Mouse (Mus musculus): ENCODE measurements around the gene Prpf31. TPM values are rescaled to one million over a fixed set of nuclear protein-coding genes. Genes with fewer than 3 reads are reported as not detected.

The Prpf31 gene
- polyA plus RNA-seq, 1 experiment from 2014 or later: 36.9 TPM

DNA sequence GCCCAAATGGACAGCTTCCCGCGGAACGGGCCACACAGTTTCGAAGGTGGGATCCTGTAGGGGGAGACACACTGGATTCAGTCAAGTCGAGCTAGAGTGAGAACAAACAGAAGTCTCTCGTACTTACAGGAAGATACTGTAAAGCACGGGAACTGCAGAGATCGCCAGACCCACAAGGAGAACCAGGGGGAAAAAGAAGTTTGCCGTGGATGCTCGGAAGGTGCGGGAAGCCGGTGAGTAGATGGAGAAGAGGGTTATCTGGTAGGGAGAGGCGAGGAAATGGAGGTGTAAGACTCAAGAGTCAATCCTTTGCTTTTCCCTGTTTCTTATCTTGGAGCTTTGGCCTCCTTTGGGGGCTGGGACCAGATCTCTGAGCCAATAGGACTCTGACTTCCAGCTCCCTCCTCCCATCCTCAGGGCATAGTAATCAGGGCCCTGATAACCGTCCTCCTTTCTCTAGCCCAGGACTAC lies 37.2 kb downstream of the Prpf31 start:
- peaks cover 36% of the 10 kb centered on the region for H3K4me1 ChIP-seq (ENCODE audit: control insufficient read depth, low read depth, low read length)
- H3K9me3 ChIP-seq (replicated peaks; ENCODE audit: control insufficient read depth, low read length): no peaks in the 10 kb centered on the region
- peak overlapping the region; percentile 52 for H3K9ac ChIP-seq (ENCODE audit: low read depth, low read length)
- peaks cover 9% of the 10 kb centered on the region for H3K36me3 ChIP-seq (ENCODE audit: control insufficient read depth, insufficient read depth)
- ATAC-seq (ENCODE audit: low read depth): peak; percentile 28
- peak overlapping the region; percentile 88 for H3K4me2 ChIP-seq (ENCODE audit: low read depth, low read length)
- peak overlapping the region; percentile 51 for H3K27ac ChIP-seq (ENCODE audit: low read length)
- H3K4me3 ChIP-seq (ENCODE audit: low read depth, low read length): peak overlapping the region; percentile 85
- 27% methylated on average over 14 of the region's 14 CpGs for WGBS (ENCODE audit: insufficient replicate concordance)
- no peaks in the 10 kb centered on the region for H3K27me3 ChIP-seq (ENCODE audit: control insufficient read depth, insufficient read depth, low read depth, low read length)

DNA sequence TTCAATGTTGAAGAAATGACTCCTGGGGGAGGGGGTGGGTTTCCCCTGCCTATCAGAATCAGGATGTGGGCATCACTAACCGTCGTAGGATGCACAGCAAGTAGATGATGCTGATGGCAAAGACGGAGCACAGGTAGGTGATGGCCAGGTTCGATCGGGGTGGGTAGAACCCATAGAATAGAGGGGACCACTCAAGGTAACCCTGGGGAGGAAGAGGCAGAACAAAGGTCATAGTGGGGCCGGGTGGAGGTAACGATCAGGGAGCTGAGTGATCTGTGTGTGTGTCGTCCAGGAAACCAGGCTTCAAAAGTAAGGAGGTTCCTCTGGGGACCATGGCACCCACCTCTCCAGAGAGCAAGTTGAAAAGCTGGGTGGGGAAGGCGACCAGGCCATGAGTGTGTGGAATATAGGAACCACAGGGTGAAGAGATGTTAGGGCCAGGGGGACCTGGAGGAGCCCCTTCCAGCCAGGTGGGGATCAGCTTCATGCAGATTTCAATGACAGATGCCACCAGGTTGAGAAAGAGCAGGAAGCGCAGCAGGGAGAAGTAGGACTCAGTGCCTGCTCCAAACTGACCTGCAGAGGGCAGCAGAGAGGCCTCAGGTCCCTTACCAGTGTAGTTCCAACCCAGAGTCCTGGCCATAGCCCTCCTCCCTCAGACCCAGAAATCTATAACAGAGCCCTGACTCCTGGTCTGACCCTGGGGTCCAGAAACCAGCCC lies 44.9 kb downstream of the Prpf31 start:
- Histone ChIP-seq H3K27me3 (ENCODE audit: control insufficient read depth, insufficient read depth, low read depth, low read length) (no peaks in the 10 kb centered on the region), H3K9ac (ENCODE audit: low read depth, low read length) (no peak overlapping the region), H3K36me3 (ENCODE audit: control insufficient read depth, insufficient read depth) (no peaks in the 10 kb centered on the region), H3K4me1 (ENCODE audit: control insufficient read depth, low read depth, low read length) (no peaks in the 10 kb centered on the region), H3K27ac (ENCODE audit: low read length) (no peak overlapping the region), H3K4me3 (ENCODE audit: low read depth, low read length) (no peak overlapping the region), H3K9me3 (replicated peaks; ENCODE audit: control insufficient read depth, low read length) (no peaks in the 10 kb centered on the region), H3K4me2 (ENCODE audit: low read depth, low read length) (no peak overlapping the region)
- peak; percentile 81 for ATAC-seq (ENCODE audit: low read depth)
- 44% methylated on average over 10 of the region's 10 CpGs for WGBS (ENCODE audit: insufficient replicate concordance)

DNA sequence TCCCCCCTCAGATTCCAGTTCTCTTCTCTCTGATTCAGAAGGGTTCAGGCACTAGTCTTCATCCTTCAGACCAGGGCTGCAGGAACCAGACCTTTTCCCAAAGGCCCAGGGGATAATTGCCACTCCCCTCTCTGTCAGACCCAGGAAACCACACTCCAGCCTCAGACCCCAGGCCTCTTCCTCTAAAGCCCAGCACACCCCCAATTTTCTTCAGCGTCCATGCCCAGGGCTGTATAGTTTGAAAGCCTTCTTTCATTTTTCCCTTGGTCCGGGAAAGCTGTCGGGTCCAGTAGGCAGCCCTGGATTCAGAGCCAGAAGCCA lies 45.4 kb downstream of the Prpf31 start:
- Histone ChIP-seq H3K36me3 (ENCODE audit: control insufficient read depth, insufficient read depth) (no peaks in the 10 kb centered on the region), H3K4me3 (ENCODE audit: low read depth, low read length) (no peak overlapping the region), H3K9ac (ENCODE audit: low read depth, low read length) (no peak overlapping the region), H3K4me2 (ENCODE audit: low read depth, low read length) (no peak overlapping the region), H3K27me3 (ENCODE audit: control insufficient read depth, insufficient read depth, low read depth, low read length) (no peaks in the 10 kb centered on the region), H3K27ac (ENCODE audit: low read length) (no peak overlapping the region), H3K4me1 (ENCODE audit: control insufficient read depth, low read depth, low read length) (no peaks in the 10 kb centered on the region), H3K9me3 (replicated peaks; ENCODE audit: control insufficient read depth, low read length) (no peaks in the 10 kb centered on the region)
- 64% methylated on average over 3 of the region's 3 CpGs for WGBS (ENCODE audit: insufficient replicate concordance)
- no peak for ATAC-seq (ENCODE audit: low read depth)

DNA sequence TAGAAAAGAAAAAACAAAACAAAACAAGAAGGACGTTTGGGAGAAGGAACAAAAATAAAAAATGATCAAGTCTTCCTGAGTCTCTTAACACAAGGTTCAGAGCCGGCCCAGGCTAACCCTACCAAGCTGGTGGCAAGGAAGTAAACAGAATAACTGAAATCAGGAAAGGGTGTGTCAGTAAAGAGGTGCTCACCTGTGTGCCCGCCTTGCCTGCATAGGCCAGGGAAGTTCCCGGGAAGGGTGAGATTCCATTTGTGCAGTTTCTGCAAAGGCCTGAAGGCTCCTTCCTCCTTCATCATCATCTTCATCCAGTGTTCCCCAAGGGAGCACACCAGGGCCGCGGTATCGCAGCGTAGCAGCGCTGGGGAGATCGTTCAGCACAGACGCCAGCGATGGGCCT lies 46.6 kb downstream of the Prpf31 start:
- H3K9ac ChIP-seq (ENCODE audit: low read depth, low read length): no peak overlapping the region

DNA sequence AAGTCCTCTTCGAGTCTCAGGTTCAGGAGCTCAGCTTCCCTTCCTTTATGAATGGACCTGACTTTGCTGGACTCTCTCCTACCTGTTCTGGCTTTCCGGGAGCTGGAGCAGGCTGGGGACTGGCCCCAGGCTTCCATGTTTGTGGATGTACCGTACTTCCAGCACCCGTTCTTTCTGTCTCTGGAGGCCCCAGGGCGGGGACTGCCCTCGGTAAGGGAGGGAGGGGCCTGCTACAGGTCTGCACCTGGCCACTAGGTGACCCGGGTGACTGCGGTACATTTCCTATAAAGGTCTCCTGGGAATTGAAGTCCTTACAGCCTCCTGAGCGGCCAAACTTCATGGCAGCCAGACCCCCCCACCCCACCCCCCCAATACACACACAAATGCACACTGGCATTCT lies 47.6 kb downstream of the Prpf31 start, which contains the start of gene Tmc4:
Gene Tmc4 (minus strand): TSS at position 212 of the 400 bp plus-strand sequence.
- peak; percentile 12; the same call in 1 of the 2 replicates for ATAC-seq (ENCODE audit: low read depth)
- Histone ChIP-seq H3K27me3 (ENCODE audit: control insufficient read depth, insufficient read depth, low read depth, low read length) (no peaks in the 10 kb centered on the region), H3K9me3 (replicated peaks; ENCODE audit: control insufficient read depth, low read length) (no peaks in the 10 kb centered on the region), H3K4me3 (ENCODE audit: low read depth, low read length) (no peak within 1 kb of the TSS), H3K9ac (ENCODE audit: low read depth, low read length) (no peak within 1 kb of the TSS), H3K27ac (ENCODE audit: low read length) (no peak within 1 kb of the TSS), H3K4me1 (ENCODE audit: control insufficient read depth, low read depth, low read length) (no peaks in the 10 kb centered on the region), H3K36me3 (ENCODE audit: control insufficient read depth, insufficient read depth) (no peaks in the 10 kb centered on the region), H3K4me2 (ENCODE audit: low read depth, low read length) (no peak within 1 kb of the TSS)
- WGBS (ENCODE audit: insufficient replicate concordance): 62% methylated on average over 9 of the region's 9 CpGs

More for the DNA sequence above, 46.6 kb downstream of the Prpf31 start:
- 75% methylated on average over 12 of the region's 12 CpGs for WGBS (ENCODE audit: insufficient replicate concordance)
- ATAC-seq (ENCODE audit: low read depth): no peak
- Histone ChIP-seq H3K27ac (ENCODE audit: low read length) (no peak overlapping the region), H3K4me2 (ENCODE audit: low read depth, low read length) (no peak overlapping the region), H3K4me1 (ENCODE audit: control insufficient read depth, low read depth, low read length) (no peaks in the 10 kb centered on the region), H3K4me3 (ENCODE audit: low read depth, low read length) (no peak overlapping the region), H3K27me3 (ENCODE audit: control insufficient read depth, insufficient read depth, low read depth, low read length) (no peaks in the 10 kb centered on the region), H3K9me3 (replicated peaks; ENCODE audit: control insufficient read depth, low read length) (no peaks in the 10 kb centered on the region), H3K36me3 (ENCODE audit: control insufficient read depth, insufficient read depth) (no peaks in the 10 kb centered on the region)

DNA sequence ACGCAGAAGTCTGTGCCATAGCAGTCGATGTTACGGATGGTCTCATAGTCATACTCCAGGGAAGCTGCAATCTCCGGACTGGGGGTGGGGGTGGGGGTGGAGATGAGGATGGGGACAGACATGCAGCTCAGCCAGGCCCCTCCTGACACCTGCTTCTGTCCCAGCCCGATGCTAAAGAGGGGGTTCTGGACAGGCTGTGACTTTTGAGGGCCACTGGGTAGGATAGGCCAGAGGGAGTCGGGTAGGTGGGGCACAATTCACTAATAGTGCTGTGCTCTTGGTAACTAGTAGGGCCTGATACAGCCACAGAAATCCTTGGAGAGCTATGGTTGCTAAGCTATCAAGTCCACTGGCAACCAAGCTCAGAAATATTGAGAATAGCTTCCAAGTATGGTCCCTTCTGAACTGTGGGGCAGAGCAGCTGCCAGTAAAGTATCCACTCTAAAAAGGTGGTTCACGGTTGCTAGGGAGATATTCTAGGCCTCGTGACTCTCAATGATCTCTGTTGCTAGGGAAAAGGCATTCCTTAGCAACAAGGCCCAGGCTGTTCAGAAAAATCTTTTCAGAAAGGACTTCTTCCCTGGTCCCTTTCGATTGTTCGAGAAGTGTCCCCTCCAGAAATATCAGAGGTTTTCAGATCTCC lies 54.2 kb downstream of the Prpf31 start:
- Histone ChIP-seq H3K9me3 (replicated peaks; ENCODE audit: control insufficient read depth, low read length) (no peaks in the 10 kb centered on the region), H3K27ac (ENCODE audit: low read length) (no peak overlapping the region), H3K4me3 (ENCODE audit: low read depth, low read length) (no peak overlapping the region), H3K27me3 (ENCODE audit: control insufficient read depth, insufficient read depth, low read depth, low read length) (no peaks in the 10 kb centered on the region), H3K36me3 (ENCODE audit: control insufficient read depth, insufficient read depth) (no peaks in the 10 kb centered on the region; the same call in 1 of the 2 replicates), H3K4me1 (ENCODE audit: control insufficient read depth, low read depth, low read length) (no peaks in the 10 kb centered on the region), H3K4me2 (ENCODE audit: low read depth, low read length) (no peak overlapping the region), H3K9ac (ENCODE audit: low read depth, low read length) (no peak overlapping the region)
- WGBS (ENCODE audit: insufficient replicate concordance): 72% methylated on average over 10 of the region's 10 CpGs
- ATAC-seq (ENCODE audit: low read depth): no peak

DNA sequence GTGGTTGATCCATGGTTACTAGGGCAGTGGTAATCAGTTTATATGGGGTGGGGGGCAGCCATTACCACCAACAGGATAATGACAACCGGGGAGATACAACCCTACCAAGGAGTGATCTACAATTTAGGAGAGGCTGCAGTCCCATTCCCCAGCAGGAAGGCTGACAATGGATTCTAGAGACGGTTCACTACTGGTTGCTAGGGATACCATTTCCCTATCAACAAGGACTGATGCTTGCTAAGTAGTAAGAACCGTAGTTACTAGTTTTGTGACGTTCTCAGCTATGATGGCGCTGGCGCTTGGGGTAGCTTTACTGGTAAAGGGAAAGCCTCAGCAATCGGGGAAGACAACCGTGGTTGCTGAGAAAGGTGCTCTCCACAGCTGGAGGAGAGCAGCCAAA lies 54.9 kb downstream of the Prpf31 start:
- H3K9me3 ChIP-seq (replicated peaks; ENCODE audit: control insufficient read depth, low read length): no peaks in the 10 kb centered on the region
- H3K27me3 ChIP-seq (ENCODE audit: control insufficient read depth, insufficient read depth, low read depth, low read length): no peaks in the 10 kb centered on the region
- H3K9ac ChIP-seq (ENCODE audit: low read depth, low read length): no peak overlapping the region
- H3K36me3 ChIP-seq (ENCODE audit: control insufficient read depth, insufficient read depth): no peaks in the 10 kb centered on the region; the same call in 1 of the 2 replicates
- ATAC-seq (ENCODE audit: low read depth): no peak
- H3K4me1 ChIP-seq (ENCODE audit: control insufficient read depth, low read depth, low read length): no peaks in the 10 kb centered on the region
- no peak overlapping the region for H3K4me3 ChIP-seq (ENCODE audit: low read depth, low read length)
- no peak overlapping the region for H3K4me2 ChIP-seq (ENCODE audit: low read depth, low read length)
- WGBS (ENCODE audit: insufficient replicate concordance): 82% methylated on average over 8 of the region's 8 CpGs
- H3K27ac ChIP-seq (ENCODE audit: low read length): no peak overlapping the region

DNA sequence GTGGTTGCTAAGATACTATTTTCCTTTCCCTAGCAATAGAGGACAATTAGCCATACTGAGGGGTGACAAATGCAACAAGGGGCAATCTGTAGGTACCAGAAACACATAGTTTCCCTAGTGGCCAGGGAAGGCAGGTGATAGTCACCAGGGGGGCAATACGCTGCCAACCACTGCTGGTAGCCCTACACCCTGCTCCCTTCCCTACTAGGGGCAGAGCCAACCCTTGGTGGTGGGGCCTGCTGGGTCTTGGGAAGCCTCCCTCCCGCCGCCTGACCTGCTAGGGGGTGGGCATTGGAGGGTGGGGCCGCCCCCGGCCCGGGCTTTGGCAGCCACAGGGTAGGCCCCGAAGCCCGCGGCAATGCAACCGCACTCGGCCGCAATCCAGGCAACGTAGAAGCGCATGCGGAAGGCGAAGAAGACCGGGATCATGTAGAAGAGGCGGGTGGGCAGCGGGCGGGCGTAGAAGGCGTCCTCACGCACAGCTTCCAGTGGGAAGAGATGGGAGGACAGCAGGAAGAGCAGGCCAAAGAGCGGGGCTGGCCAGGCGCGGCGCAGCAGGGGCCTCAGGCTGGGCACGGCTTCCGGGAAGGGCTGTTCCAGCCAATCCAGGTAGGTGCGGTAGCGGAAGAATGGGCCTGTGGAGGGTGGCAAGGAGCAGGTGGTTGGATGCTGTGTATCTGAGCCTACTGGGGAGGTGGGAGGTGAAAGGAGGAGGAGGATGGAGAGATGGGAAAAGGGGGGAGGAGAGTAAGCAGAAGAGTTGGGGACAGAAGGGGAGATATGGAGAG lies 55.8 kb downstream of the Prpf31 start:
- Histone ChIP-seq H3K4me2 (ENCODE audit: low read depth, low read length) (no peak overlapping the region), H3K4me3 (ENCODE audit: low read depth, low read length) (no peak overlapping the region), H3K27me3 (ENCODE audit: control insufficient read depth, insufficient read depth, low read depth, low read length) (no peaks in the 10 kb centered on the region), H3K9me3 (replicated peaks; ENCODE audit: control insufficient read depth, low read length) (no peaks in the 10 kb centered on the region), H3K4me1 (ENCODE audit: control insufficient read depth, low read depth, low read length) (no peaks in the 10 kb centered on the region), H3K36me3 (ENCODE audit: control insufficient read depth, insufficient read depth) (no peaks in the 10 kb centered on the region; the same call in 1 of the 2 replicates), H3K9ac (ENCODE audit: low read depth, low read length) (no peak overlapping the region), H3K27ac (ENCODE audit: low read length) (no peak overlapping the region)
- ATAC-seq (ENCODE audit: low read depth): no peak
- WGBS (ENCODE audit: insufficient replicate concordance): 79% methylated on average over 31 of the region's 31 CpGs

All from liver, embryonic 16.5 days (tissue).